Mouse (Mus musculus): ENCODE measurements at regions not wholly inside any gene's neighbourhood (a gene's known extent, or its start where the extent isn't known, plus 50 kb on each side); places are given as distances from the start of the nearest gene placed in this dataset.

DNA sequence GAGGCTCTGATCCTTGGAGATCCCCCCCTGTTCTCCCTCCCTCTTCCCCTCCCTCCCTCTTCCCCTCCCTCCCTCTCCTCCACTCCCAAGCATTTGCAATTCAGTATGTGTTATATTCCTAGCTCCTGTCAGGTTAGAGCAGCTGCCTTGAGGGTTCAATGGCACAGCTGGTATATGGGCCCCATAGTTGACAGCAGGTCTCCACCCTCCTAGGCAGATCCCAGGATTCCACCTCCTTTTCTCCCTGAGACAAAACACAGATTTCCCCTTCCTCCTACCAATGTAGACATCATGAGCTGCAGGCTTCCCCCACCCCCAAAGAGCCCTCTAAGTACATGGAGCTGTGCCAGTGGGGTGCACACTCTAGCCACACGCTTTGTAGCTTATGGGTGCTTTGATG lies 137.8 kb downstream of the Unc5cl start:
- no peak for DNase-seq (ENCODE audit: low read depth, low spot score)

DNA sequence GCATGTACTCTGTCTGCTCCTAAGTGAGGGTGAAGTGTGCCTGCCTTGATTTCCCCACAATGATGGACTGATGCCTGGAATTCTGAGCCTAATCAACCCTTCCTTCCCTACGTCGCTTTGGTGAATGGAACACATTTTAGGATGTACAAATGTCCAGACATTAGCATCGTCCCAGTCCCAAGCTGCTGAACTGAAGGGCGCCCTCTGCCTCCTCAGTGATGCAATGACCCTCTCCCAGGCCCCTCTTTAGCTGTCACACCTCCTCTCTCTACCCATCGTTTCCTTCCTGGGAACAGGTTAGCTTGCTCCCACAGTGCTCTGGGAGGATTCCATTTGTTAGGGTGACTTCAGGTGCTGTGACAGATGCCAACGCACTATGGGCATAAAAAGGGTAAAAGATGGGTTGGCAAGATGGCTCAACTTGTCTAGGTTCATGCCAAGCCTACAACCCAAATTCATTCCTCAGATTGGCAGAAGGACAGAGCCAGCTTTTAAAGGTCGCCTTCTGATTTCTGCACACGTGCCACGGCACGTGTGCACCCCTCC lies 140.8 kb downstream of the Unc5cl start:
- no peak for DNase-seq (ENCODE audit: low read depth, low spot score)

- DNase-seq (ENCODE audit: low read depth, low spot score), result no peak
These were observed 141.7 kb downstream of the Unc5cl start for GRCm38 (mm10) chr17:48596406-48596805.

- no peak for DNase-seq (ENCODE audit: low read depth, low spot score)
These were observed 142.6 kb downstream of the Unc5cl start for GRCm38 (mm10) chr17:48597301-48597700.

GRCm38 (mm10) chr17:48598471-48599141 lies 143.9 kb downstream of the Unc5cl start:
- peak; percentile 53 for DNase-seq (ENCODE audit: low read depth, low spot score)

DNA sequence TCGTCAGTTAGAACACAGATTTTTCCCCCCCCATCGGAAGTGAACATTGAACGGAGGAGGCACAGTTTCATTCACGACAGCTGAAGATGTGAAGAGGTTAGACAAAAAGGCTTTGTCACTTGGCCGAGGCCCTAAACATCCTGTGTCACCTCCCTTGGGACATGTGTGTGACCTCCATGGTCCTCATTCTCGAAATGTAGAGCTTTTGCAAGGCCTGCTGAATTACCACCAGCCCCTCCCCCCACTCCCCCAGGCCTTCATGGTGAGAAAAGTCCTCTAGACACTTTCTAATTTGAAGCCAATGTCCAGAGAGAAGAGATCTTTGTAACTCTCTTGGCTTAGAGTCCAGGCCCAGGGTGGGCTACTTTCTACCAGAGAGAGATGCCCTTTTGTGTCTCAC lies 145.5 kb downstream of the Unc5cl start:
- no peak for DNase-seq (ENCODE audit: low read depth, low spot score)

GRCm38 (mm10) chr17:48602554-48602953 lies 147.9 kb downstream of the Unc5cl start:
- peak; percentile 30 for DNase-seq (ENCODE audit: low read depth, low spot score)

DNA sequence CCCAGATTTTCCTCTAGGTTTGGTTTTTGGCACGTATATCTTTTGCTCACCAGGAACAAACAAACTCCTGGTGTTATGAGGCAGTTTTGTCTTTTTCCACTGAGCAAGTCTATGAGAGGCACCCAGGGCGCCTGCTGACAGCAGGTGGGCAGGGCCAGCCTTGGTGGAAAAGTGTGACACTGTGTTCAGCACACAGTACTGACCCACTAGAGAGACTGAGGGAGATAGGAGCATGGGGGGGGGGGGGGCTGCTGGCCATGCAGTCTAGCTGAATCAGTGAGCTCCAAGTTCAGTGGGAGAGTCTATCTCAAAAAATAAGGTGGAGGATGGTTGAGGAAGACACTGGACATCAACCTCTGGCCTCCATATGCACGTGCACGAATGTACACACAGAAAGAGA lies 152.1 kb downstream of the Unc5cl start:
- no peak for DNase-seq (ENCODE audit: low read depth, low spot score)

DNA sequence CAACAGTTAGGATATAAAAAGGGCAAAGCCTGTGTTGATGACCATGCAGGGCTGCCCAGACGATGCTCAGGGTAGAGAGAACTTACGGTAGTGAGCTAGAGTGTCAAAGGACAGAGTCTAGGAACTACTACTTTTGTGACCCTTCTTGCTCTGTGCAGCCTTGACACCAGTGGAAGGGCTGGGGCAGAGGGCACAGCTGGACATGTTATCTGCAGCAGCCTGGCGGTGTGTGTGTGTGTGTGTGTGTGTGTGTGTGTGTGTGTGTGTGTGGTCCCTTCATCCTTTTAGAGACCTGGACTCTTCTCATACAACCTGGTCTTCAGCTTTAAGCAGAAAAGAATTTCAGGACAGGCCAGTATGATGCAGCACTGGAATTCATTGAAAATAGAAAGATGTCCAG lies 153.6 kb downstream of the Unc5cl start:
- DNase-seq (ENCODE audit: low read depth, low spot score), result no peak

- DNase-seq (ENCODE audit: low read depth, low spot score), result no peak
These were observed 155.4 kb downstream of the Unc5cl start for GRCm38 (mm10) chr17:48610107-48610506.

GRCm38 (mm10) chr17:48610806-48611205 lies 156.1 kb downstream of the Unc5cl start:
- no peak for DNase-seq (ENCODE audit: low read depth, low spot score)

DNA sequence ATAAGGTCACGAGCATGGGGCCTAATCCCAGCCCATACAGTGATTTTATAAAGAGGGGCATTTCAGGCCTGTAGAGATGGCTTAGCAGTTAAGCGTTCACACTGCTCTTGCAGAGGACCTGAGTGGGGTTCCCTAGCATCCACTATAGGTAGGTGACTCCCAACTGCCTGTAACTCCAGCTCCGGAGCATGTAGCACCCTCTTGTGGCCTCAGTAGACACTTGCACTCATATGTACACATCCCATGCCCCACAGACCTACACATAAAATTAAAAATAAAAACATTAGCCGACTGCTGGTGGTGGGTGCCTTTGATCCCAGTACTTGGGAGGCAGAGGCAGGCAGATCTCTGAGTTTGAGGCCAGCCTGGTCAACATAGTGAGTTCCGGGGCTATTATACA lies 158.8 kb downstream of the Unc5cl start:
- DNase-seq (ENCODE audit: low read depth, low spot score), result no peak

DNA sequence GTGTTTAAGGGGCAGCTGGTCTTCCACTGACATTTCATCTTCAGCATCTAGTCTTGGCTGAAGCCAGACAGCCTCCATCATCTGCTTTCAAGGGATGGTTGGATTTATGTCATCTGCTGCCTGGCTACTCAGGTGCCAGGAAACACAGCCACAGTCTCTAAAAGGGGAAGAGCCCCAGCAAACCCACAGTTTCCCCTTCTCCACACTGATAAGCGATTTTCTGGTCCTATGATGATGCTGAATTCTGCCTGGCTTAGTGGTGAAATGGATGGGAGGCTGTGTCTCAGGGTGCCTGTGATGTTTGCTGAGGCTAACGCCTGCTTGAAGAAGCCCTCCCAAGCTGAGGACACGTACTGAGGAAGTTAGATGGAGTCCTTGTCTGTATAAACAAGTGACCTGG lies 160.5 kb downstream of the Unc5cl start:
- no peak for DNase-seq (ENCODE audit: low read depth, low spot score)

DNA sequence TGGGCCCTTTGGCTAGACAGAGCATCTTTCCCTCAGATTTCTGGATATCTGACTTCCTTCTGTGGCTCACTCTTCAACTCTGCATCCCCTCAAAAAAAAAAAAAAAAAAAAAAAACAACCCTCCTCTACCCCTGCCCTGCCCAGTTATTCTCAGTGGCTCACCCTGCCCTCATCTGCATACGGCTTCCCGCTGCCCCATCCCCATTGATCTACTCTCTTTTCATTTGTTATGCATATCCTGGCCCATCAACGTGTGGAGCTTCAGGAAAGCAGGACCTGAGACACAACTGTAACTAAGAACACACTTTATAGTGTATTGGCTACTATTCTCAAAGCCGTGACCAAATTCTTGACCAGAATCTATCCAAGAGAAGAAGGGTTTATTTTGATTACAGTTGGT lies 161.5 kb downstream of the Unc5cl start:
- no peak for DNase-seq (ENCODE audit: low read depth, low spot score)

DNA sequence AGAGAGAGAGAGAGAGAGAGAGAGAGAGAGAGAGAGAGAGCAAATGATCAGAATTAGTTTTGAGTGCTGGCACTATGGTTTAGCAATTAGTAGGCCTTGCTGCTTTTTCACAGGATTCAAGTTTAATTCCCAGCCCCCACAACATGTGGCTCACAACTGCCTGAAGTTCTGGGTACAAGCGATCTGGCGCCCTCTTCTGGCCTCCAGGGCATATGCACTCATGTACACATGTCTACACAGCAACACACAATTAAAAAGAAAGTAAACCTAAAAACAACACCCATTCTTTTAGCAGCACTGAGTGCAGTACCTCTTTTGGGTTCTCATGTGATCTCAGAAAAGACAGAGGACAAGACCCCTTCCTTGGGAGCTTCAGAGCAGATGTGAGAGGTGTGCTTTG lies 166.2 kb downstream of the Unc5cl start:
- DNase-seq (ENCODE audit: low read depth, low spot score), result no peak

DNA sequence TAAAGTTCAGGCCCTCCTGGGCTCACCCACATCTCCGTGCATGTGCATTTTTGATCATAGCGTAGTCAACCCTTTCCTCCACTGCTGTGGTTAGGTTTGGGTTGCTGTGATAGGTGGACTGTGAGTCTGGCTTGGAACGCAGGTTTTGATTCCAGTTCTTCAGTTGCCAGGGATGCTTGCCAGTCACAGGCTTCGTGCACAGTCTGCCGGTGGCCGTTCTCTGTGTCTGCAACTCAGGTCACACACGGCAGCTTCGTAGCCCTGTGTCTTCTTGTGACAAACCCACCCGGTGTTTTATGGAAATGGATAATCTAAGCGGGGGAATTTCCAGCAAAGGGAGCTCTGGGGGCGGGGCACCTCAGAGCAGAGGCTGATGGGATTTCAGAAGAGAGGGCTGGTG lies 167.0 kb downstream of the Unc5cl start:
- DNase-seq (ENCODE audit: low read depth, low spot score), result no peak

- DNase-seq (ENCODE audit: low read depth, low spot score), result no peak
These were observed 170.2 kb downstream of the Unc5cl start for GRCm38 (mm10) chr17:48624937-48625336.

DNA sequence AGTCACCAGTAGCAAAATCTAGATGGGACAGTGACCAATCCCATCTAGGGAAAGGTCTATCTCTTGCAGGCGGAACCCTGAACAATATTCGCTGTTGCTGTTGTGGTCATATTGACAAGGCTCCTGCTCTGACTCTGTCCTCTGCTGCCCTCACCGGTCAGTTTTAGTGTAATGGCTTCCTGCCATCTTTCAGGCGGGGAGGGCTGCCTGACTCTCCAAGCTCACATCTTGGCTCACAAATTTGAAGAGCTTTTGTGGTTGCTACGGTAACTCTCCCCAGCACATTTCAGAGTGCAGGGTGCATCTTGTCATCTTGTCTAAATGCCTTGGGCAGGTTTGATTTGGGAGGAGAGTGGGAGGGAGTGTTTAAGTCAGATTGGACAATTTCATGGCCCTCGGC lies 171.3 kb downstream of the Unc5cl start:
- DNase-seq (ENCODE audit: low read depth, low spot score), result no peak

DNA sequence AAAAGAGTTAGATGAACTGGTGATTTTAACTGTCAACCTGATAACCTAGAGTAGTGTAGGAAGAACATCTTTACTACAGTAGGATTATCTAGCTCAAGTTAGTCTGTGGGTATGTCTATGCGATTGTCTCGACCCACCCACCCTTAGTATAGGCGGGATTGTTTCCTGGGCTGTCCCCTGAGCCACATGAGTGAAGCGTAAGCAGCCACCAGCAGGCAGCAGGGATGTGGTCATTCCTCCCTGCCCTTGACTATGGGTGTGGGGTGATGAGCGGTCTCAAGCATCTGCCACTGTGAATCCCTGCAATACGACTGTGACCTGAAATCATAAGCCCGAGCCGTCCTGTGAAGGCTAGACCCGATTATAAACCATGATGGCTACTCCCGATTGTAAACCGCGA lies 184.9 kb downstream of the Unc5cl start:
- no peak for DNase-seq (ENCODE audit: low read depth, low spot score)

DNA sequence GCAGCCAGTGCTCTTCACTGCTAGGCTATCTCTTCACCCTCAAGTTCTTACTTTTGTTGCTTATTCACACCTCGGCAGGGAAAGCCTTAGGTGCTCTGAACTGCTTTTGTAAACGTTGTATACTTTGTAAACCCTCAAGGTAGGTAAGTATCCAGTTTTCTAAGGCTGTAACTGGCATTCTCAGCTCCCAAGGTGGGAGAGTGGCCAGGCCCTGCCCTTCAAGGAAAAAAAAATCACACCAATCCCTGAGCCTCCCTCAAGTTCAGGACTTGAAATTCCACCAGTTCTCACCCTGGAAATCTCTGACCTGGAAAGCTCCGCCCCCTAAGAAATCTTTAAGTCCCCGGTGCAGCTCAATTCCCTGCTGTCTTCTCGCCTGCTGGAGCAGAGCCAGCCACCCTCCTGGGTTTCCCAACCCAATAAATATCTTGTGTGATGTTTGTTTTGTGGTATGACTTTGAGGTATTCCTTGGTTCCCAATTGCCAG lies 188.9 kb downstream of the Unc5cl start:
- DNase-seq (ENCODE audit: low read depth, low spot score), result no peak

GRCm38 (mm10) chr17:48645056-48645455 lies 190.4 kb downstream of the Unc5cl start:
- no peak for DNase-seq (ENCODE audit: low read depth, low spot score)

GRCm38 (mm10) chr17:48646626-48647195 lies 192.0 kb downstream of the Unc5cl start:
- DNase-seq (ENCODE audit: low read depth, low spot score), result no peak

GRCm38 (mm10) chr17:48647431-48647830 lies 192.7 kb downstream of the Unc5cl start:
- DNase-seq (ENCODE audit: low read depth, low spot score), result no peak
